ENCODE assay signal across 8 mouse cellular contexts in genomic region chr4:132039975-132040645, GRCm38 (mm10). TPM values are rescaled to one million over a fixed set of nuclear protein-coding genes. Genes with fewer than 3 reads are reported as not detected.
DNase-seq lines count a peak whose midpoint lies in the region; ATAC-seq lines count a peak whose summit lies in the region.
"Had no signal": no experiment of that assay in that cellular context is flagged by ENCODE, and none has a peak within 500 bp of the region (broad histone marks: within the 10 kb centered on the region; RNA-seq: fewer than 3 reads in every experiment).

No protein-coding gene starts in this region.

- H3K36me3 ChIP-seq in heart, embryonic 12.5 days, result no peaks in the 10 kb centered on the region
- peaks cover 70% of the 10 kb centered on the region for H3K36me3 ChIP-seq in megakaryocyte, embryonic 14.5 days (replicated peaks; ENCODE audit: low read length)

- no peak overlapping the region for H3K4me2 ChIP-seq in heart, embryonic 12.5 days

- no peaks in the 10 kb centered on the region for H3K27me3 ChIP-seq in heart, embryonic 12.5 days (replicated peaks)
- no peaks in the 10 kb centered on the region for H3K27me3 ChIP-seq in megakaryocyte, embryonic 14.5 days (replicated peaks)

- H3K4me1 ChIP-seq in heart, embryonic 12.5 days (replicated peaks), result peaks cover 27% of the 10 kb centered on the region
- H3K4me1 ChIP-seq in megakaryocyte, embryonic 14.5 days, result peaks cover 97% of the 10 kb centered on the region

- no peaks in the 10 kb centered on the region for H3K9me3 ChIP-seq in heart, embryonic 12.5 days (replicated peaks)
- no peaks in the 10 kb centered on the region for H3K9me3 ChIP-seq in megakaryocyte, embryonic 14.5 days

- peak; percentile 88 for DNase-seq in A20 (ENCODE audit: low read depth, low spot score)
- DNase-seq in CD4-positive helper T cell, adult 2 months (ENCODE audit: low read depth, low spot score), result peak; percentile 94
- DNase-seq in adrenal gland, postnatal 10 days, result no peak
- no peak for DNase-seq in Muller cell, postnatal 12 days (ENCODE audit: inconsistent ontology term)
- no peak for DNase-seq in cerebellum, adult 18-20 months

- 64% methylated on average over 8 of the region's 8 CpGs for WGBS in heart, embryonic 12.5 days

- peak; percentile 86 for ATAC-seq in heart, embryonic 12.5 days (ENCODE audit: insufficient number of reproducible peaks, low FRiP score)

- H3K27ac ChIP-seq in heart, embryonic 12.5 days (ENCODE audit: poor library complexity, severe bottlenecking), result peak overlapping the region; percentile 26; the same call in 1 of the 2 replicates

- H3K4me3 ChIP-seq in heart, embryonic 12.5 days, result no peak overlapping the region
- peak overlapping the region; percentile 88 for H3K4me3 ChIP-seq in megakaryocyte, embryonic 14.5 days (replicated peaks)

- H3K9ac ChIP-seq in heart, embryonic 12.5 days, result no peak overlapping the region

RNA-seq across cellular contexts. Expression of gene Gm10300, which starts 34.4 kb away (rescaled TPM):
- 0.15 and 0.28 TPM in 2 replicates for polyA plus RNA-seq in heart, embryonic 12.5 days (2016; fragmentation: Nextera tagmentation; extraction: Ambion mirVana)
- polyA plus RNA-seq in megakaryocyte, embryonic 14.5 days (2012; ENCODE audit: insufficient read depth, low replicate concordance), result 0.23 TPM in 1 of 2 replicates, not detected in the other
- under 1 TPM; 0.15 to 0.55 TPM for total RNA-seq in adrenal gland, postnatal 10 days (2021)
- total RNA-seq: left cerebral cortex, postnatal 14 days had no signal

RNA-seq across cellular contexts. Expression of gene Epb41, which starts 35.0 kb away (rescaled TPM):
- polyA plus RNA-seq in heart, embryonic 12.5 days (2016; fragmentation: Nextera tagmentation; extraction: Ambion mirVana), result 97.6 and 102 TPM in 2 replicates
- polyA plus RNA-seq in megakaryocyte, embryonic 14.5 days (2012; ENCODE audit: insufficient read depth, low replicate concordance), result 90.5 and 122 TPM in 2 replicates
- 10 to 100 TPM; 77.8 to 79.6 TPM for total RNA-seq in adrenal gland, postnatal 10 days (2021)

Comparison
In these comparisons a context has a peak if more than half of its experiments do, and no peak if none do; other contexts are left out.
1. DNase-seq: peak in A20 (single experiment) and CD4-positive helper T cell, adult 2 months (single experiment); none in adrenal gland, postnatal 10 days (single experiment), Muller cell, postnatal 12 days (single experiment) and cerebellum, adult 18-20 months (0 of 2).